Mouse (Mus musculus) embryonic facial prominence, embryonic 15.5 days (tissue): ENCODE results near the gene Eva1b. TPM values are rescaled to one million over a fixed set of nuclear protein-coding genes. Genes with fewer than 3 reads are reported as not detected.
"Not testable (repeated sequence)": the region's sequence is repeated elsewhere in the genome, so short reads cannot be mapped to it uniquely, and the experiment has no call there.

Experiments
- ATAC-seq: fragments of 200-750 bp; cut with Nextera tagmentation; 2 replicates; pipeline ENCODE4 v1.8.0; 2017; ENCODE audit warnings: low read depth, moderate TSS enrichment; ENCODE audit not compliant: insufficient number of reproducible peaks, low FRiP score, low TSS enrichment
- H3K27ac ChIP-seq: fragments of 300-500 bp; sonication (generic); replicated peaks from 2 replicates; pipeline ENCODE4 v1.5.1; 2015; ENCODE audit warnings: mild to moderate bottlenecking, inconsistent platforms
- H3K27me3 ChIP-seq: fragments of 300-500 bp; sonication (generic); 2 replicates; pipeline ENCODE4 v1.6.1; 2015; ENCODE audit warnings: inconsistent platforms
- H3K36me3 ChIP-seq: fragments of 300-500 bp; sonication (generic); 2 replicates; pipeline ENCODE4 v1.6.1; 2015; ENCODE audit warnings: mild to moderate bottlenecking, inconsistent platforms
- H3K4me1 ChIP-seq: fragments of 300-500 bp; sonication (generic); 2 replicates; pipeline ENCODE4 v1.6.1; 2015; ENCODE audit warnings: inconsistent platforms
- H3K4me2 ChIP-seq: fragments of 300-500 bp; sonication (generic); replicated peaks from 2 replicates; pipeline ENCODE4 v1.6.1; 2015; ENCODE audit warnings: mild to moderate bottlenecking, inconsistent platforms
- H3K4me3 ChIP-seq: fragments of 300-500 bp; sonication (generic); replicated peaks from 2 replicates; pipeline ENCODE4 v1.5.1; 2015; ENCODE audit warnings: mild to moderate bottlenecking, inconsistent platforms
- H3K9ac ChIP-seq: fragments of 300-500 bp; sonication (generic); 2 replicates; pipeline ENCODE4 v1.6.1; 2015; ENCODE audit warnings: inconsistent platforms
- H3K9me3 ChIP-seq: fragments of 300-500 bp; sonication (generic); replicated peaks from 2 replicates; pipeline ENCODE4 v1.6.1; 2016; ENCODE audit warnings: inconsistent platforms
- WGBS: fragments of 180-500 bp; shearing (Covaris S2); methylation state at CpG from one replicate; pipeline ENCODE4 v1.1.7; 2015; 5-methylcytosine and 5-hydroxymethylcytosine counted together
- polyA plus RNA-seq: library from polyadenylated mRNA; unstranded; fragments of >200 nt; fragmentation: Nextera tagmentation; extraction: Ambion mirVana; gene quantifications from 2 replicates; pipeline ENCODE4 v1.2.1, GENCODE M21; 2015

The Eva1b gene
- polyA plus RNA-seq, 1 experiment from 2014 or later: 84.3 TPM

- WGBS: 90% methylated on average over 7 of the region's 7 CpGs
- not testable (repeated sequence) for H3K4me3 ChIP-seq, H3K27me3 ChIP-seq, H3K9me3 ChIP-seq, H3K9ac ChIP-seq, H3K4me1 ChIP-seq, H3K27ac ChIP-seq, H3K4me2 ChIP-seq, ATAC-seq
- H3K36me3 ChIP-seq: peaks cover 72% of the 10 kb centered on the region
Observed at GRCm38 (mm10) chr4:126175980-126176379, 28.4 kb downstream of the Eva1b start.

- no peak overlapping the region for H3K4me2 ChIP-seq
- H3K27me3 ChIP-seq: no peaks in the 10 kb centered on the region
- no peak overlapping the region for H3K9ac ChIP-seq
- ATAC-seq: no peak
- no peak overlapping the region for H3K4me3 ChIP-seq
- H3K36me3 ChIP-seq: peaks cover 52% of the 10 kb centered on the region
- peaks cover 4% of the 10 kb centered on the region; the same call in 1 of the 2 replicates for H3K4me1 ChIP-seq
- WGBS: 51% methylated on average over 7 of the region's 7 CpGs
- H3K9me3 ChIP-seq: no peaks in the 10 kb centered on the region
- no peak overlapping the region for H3K27ac ChIP-seq
Observed at GRCm38 (mm10) chr4:126181170-126181957, 33.8 kb downstream of the Eva1b start.

DNA sequence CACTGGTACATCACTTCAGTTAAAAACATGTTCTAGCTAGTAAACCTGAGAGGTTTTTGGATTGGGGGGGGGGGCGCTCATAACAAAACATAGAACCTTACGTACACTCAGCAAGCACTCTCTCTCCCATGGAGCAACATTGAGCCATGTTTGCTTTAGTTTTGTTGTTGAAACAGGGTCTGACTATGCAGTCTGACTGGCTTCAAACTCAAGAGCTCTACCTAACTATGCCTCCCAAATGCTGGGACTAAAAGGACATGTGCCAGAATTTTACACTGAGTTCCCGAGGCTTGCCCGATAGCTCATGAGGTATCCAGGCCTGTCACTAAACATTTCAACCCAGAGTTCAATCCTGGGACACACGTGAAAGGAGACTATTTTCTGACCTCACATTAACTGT, 35.5 kb downstream of the Eva1b start:
- peaks cover 44% of the 10 kb centered on the region for H3K36me3 ChIP-seq
- H3K27ac ChIP-seq: no peak overlapping the region
- 85% methylated on average over 5 of the region's 5 CpGs for WGBS
- H3K27me3 ChIP-seq: no peaks in the 10 kb centered on the region
- H3K4me2 ChIP-seq: no peak overlapping the region
- H3K4me3 ChIP-seq: no peak overlapping the region
- no peak for ATAC-seq
- H3K9me3 ChIP-seq: no peaks in the 10 kb centered on the region
- H3K9ac ChIP-seq: no peak overlapping the region
- peaks cover 5% of the 10 kb centered on the region; the same call in 1 of the 2 replicates for H3K4me1 ChIP-seq

DNA sequence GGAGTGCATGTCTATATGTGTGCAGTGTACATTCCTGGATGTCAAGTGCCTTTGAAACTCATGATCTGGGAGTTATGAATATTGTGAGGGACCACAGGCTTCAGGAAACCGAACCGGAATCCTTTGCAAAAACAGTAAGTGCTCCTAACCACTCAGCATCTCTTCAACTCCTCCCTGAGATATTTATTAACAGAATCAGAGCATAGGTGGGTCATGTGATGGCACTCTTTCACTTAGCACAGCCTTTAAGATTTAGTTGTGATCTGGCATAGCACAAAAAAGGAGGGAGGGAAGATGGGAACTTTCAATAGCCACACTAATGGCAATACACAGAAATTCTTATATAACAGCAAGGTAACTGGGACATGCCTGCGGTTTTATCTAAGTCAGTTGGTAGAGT, 39.6 kb downstream of the Eva1b start:
- no peak overlapping the region for H3K9ac ChIP-seq
- H3K4me3 ChIP-seq: no peak overlapping the region
- 0 out of 2 replicates have a peak, but pooled peaks cover 4% of the 10 kb centered on the region for H3K4me1 ChIP-seq
- no peak for ATAC-seq
- no peaks in the 10 kb centered on the region for H3K9me3 ChIP-seq
- H3K27me3 ChIP-seq: no peaks in the 10 kb centered on the region
- no peak overlapping the region for H3K27ac ChIP-seq
- H3K36me3 ChIP-seq: peaks cover 36% of the 10 kb centered on the region
- no peak overlapping the region for H3K4me2 ChIP-seq
- WGBS: 95% methylated on average over 3 of the region's 3 CpGs

DNA sequence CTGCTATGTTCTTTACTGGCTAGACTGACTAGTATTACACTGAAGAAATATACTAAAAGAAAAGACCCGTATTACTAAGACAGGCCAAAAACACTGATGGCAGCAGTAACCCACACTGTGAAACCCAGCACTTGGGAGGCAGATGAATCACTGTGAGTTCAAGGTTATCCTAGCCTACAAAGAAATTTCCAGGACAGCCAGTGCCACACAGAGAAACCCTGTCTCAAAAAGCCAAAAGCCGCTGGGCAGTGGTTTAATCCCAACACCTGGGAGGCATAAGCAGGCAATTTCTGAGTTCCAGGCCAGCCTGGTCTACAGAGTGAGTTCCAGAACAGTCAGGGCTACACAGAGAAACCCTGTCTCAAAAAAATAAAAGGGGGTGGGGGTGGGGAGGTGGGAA, 43.1 kb downstream of the Eva1b start:
- ATAC-seq: no peak
- no peak overlapping the region for H3K4me3 ChIP-seq
- 0 out of 2 replicates have a peak, but pooled peaks cover 4% of the 10 kb centered on the region for H3K4me1 ChIP-seq
- no peaks in the 10 kb centered on the region for H3K9me3 ChIP-seq
- 86% methylated on average over 2 of the region's 2 CpGs for WGBS
- no peaks in the 10 kb centered on the region for H3K27me3 ChIP-seq
- no peak overlapping the region for H3K9ac ChIP-seq
- H3K27ac ChIP-seq: no peak overlapping the region
- peaks cover 33% of the 10 kb centered on the region for H3K36me3 ChIP-seq
- no peak overlapping the region for H3K4me2 ChIP-seq

DNA sequence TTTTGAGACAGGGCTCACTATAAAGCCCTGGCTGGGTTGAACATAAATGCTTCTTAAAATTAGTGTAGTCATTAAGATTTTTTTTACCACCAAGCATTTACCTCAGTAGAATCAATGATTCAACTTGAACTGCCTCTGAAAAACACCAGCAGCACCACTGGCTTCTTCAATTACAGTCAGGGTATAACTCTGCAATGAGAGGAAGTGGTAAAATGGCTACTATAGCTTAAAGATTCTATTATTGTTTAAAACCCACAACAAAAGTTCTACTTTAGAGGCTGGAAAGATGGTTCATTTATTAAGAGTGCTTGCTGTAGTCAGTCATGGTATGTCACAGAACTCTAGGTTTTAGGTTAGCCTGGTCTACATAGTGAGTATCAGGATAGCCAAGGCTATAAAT, 46.7 kb downstream of the Eva1b start:
- no peak overlapping the region for H3K27ac ChIP-seq
- no peak overlapping the region for H3K4me3 ChIP-seq
- no peaks in the 10 kb centered on the region for H3K9me3 ChIP-seq
- H3K4me1 ChIP-seq: peaks cover 17% of the 10 kb centered on the region; the same call in 1 of the 2 replicates
- no peaks in the 10 kb centered on the region for H3K27me3 ChIP-seq
- H3K9ac ChIP-seq: no peak overlapping the region
- ATAC-seq: no peak
- peaks cover 22% of the 10 kb centered on the region for H3K36me3 ChIP-seq
- H3K4me2 ChIP-seq: no peak overlapping the region

DNA sequence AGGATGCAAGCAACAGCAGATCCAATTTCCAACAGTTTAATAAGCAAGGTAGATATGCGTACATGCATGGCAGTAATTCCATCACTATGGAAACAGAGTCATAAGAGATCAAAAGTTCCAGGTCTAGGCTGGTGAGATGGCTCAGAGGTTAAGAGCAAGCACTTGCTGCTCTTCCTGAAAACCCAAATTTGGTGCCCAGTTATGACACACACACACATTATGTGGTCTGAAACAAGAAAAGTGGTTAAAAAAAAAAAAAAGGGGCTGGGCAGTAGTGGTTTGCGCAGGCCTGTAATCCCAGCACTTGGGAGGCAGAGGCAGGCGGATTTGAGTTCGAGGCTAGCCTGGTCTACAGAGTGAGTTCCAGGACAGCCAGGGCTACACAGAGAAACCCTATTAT, 47.4 kb downstream of the Eva1b start:
- H3K9ac ChIP-seq: no peak overlapping the region
- H3K4me1 ChIP-seq: peaks cover 24% of the 10 kb centered on the region
- H3K4me3 ChIP-seq: no peak overlapping the region
- peaks cover 22% of the 10 kb centered on the region for H3K36me3 ChIP-seq
- H3K9me3 ChIP-seq: no peaks in the 10 kb centered on the region
- H3K27ac ChIP-seq: no peak overlapping the region
- 83% methylated on average over 4 of the region's 4 CpGs for WGBS
- H3K27me3 ChIP-seq: no peaks in the 10 kb centered on the region
- ATAC-seq: no peak
- H3K4me2 ChIP-seq: no peak overlapping the region

DNA sequence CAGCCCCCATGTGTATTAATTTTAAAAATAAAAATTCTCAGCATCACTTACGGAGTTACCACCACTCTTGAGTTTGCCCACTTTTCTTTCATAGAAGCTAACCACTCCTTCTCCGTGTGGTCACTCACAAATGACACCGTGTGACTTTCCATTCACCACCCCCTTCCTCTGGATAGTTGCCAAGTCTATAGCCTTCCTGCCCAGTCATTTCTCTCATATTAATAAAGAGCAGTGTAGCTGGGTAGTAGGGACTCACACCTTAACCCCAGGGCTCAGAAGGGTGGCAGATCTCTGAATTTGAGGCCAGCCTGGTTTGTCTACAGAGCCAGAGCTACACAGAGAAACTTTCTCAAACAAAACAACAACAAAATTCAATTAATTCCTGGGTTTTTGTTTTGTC, 49.9 kb downstream of the Eva1b start:
- no peaks in the 10 kb centered on the region for H3K27me3 ChIP-seq

More for the DNA sequence above, 49.9 kb downstream of the Eva1b start:
- Histone ChIP-seq H3K4me3 (no peak overlapping the region), H3K27ac (no peak overlapping the region), H3K4me1 (peaks cover 34% of the 10 kb centered on the region), H3K9me3 (no peaks in the 10 kb centered on the region), H3K36me3 (peaks cover 15% of the 10 kb centered on the region; the same call in 1 of the 2 replicates), H3K4me2 (no peak overlapping the region), H3K9ac (no peak overlapping the region)
- 82% methylated on average over 3 of the region's 3 CpGs for WGBS
- no peak for ATAC-seq

Other genes with a start within 250 kb of the Eva1b start
- 0.66 and 1.0 TPM in 2 replicates for gene Csf3r, start 123.2 kb upstream of the Eva1b start, polyA plus RNA-seq
- gene Mrps15, start 100.8 kb upstream of the Eva1b start, polyA plus RNA-seq: 128 and 137 TPM in 2 replicates
- 23.3 and 32.0 TPM in 2 replicates for gene Oscp1, start 89.2 kb upstream of the Eva1b start, polyA plus RNA-seq
- gene Lsm10, start 51.1 kb upstream of the Eva1b start, polyA plus RNA-seq: 55.4 and 60.6 TPM in 2 replicates
- gene Stk40, start 43.8 kb upstream of the Eva1b start, polyA plus RNA-seq: 37.4 and 38.7 TPM in 2 replicates
- 15.0 and 16.8 TPM in 2 replicates for gene Sh3d21, start 15.7 kb downstream of the Eva1b start, polyA plus RNA-seq
- 191 and 208 TPM in 2 replicates for gene Thrap3, start 55.0 kb downstream of the Eva1b start, polyA plus RNA-seq
- 59.9 and 60.4 TPM in 2 replicates for gene Map7d1, start 108.6 kb downstream of the Eva1b start, polyA plus RNA-seq
- 124 and 132 TPM in 2 replicates for gene Trappc3, start 114.6 kb downstream of the Eva1b start, polyA plus RNA-seq
- 48.6 and 60.1 TPM in 2 replicates for gene Col8a2, start 139.0 kb downstream of the Eva1b start, polyA plus RNA-seq
- 83.5 and 89.3 TPM in 2 replicates for gene Adprhl2, start 174.0 kb downstream of the Eva1b start, polyA plus RNA-seq
- 18.4 and 26.5 TPM in 2 replicates for gene Tekt2, start 177.9 kb downstream of the Eva1b start, polyA plus RNA-seq